Mouse (Mus musculus): Measurements from ENCODE around the gene Tmem35b. TPM values are rescaled to one million over a fixed set of nuclear protein-coding genes. Genes with fewer than 3 reads are reported as not detected.

Tmem35b gene
- polyA plus RNA-seq, 1 experiment from 2014 or later = 15.5 TPM

DNA sequence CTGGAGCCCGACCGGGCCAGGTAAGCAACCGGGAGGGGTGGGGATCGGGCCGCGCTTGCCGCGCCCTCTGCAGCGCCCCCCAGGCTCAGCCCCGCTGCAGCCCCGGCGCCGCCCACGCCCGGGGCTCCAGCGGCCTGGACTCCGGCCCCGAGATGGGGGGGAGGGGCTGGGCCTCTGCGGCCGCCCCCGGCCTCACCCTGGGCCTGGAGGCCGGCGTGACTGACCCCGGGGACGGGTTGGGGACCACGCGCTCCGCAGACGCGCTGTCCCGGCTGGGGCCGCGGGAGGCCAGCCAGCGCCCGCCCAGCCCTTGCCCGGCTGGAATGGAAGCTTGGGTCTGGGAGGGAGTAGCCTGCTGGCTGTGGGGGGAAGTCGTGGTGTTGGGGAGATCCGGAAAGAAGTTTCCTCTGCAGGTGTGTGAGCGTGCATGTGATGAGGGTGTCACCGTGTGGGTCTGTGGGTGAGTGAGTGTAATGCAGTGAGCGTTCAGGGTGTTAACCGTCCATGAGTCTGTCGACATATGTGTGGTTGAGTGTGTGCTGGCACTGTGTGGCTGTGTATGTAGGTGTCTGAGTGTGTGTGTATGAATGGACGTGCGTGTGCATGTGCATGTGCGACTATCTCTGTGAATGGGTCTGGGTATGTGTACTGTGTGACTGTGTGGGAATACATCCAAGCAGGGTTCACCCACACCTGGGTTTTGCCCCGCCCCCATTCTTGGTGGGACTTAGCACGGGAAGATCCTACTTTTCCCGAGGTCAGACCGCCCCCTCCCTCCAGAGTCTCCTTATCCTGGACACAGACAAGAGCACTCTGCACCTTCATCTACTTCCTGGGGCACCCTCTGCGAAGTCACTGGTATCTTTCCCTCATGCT, 46.1 kb downstream of the Tmem35b start:
- Histone ChIP-seq H3K4me2 (peak overlapping the region; percentile 98), H3K27me3 (peaks cover 73% of the 10 kb centered on the region), H3K9ac (peak overlapping the region; percentile 81), H3K9me3 (no peaks in the 10 kb centered on the region), H3K36me3 (replicated peaks) (no peaks in the 10 kb centered on the region), H3K4me3 (replicated peaks) (peak overlapping the region; percentile 75), H3K4me1 (peaks cover 46% of the 10 kb centered on the region), H3K27ac (peak overlapping the region; percentile 59)
- peak; percentile 53 for ATAC-seq (ENCODE audit: low FRiP score)
- 2% methylated on average over 47 of the region's 51 CpGs for WGBS

DNA sequence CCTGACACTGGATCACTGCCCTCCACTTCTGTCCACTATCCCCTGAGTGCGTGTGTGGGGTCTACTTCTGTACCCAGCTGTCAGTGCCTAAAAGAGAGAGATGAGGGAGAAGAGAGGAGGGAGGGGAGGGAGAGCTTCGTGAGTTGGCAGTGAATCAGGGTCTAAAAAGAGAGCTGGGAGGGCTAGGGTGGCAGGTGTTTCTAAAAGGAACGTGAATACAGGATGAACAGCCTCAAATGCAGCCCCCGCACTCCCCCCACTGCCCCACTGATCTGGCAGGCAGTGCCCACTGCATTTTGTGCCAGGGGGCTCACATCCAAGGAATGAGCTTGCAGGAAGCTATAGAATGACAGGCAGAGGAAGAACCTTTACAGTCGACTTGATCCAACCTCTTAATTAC, 47.4 kb downstream of the Tmem35b start:
- Histone ChIP-seq H3K27me3 (peaks cover 80% of the 10 kb centered on the region), H3K27ac (no peak overlapping the region), H3K4me2 (no peak overlapping the region)

DNA sequence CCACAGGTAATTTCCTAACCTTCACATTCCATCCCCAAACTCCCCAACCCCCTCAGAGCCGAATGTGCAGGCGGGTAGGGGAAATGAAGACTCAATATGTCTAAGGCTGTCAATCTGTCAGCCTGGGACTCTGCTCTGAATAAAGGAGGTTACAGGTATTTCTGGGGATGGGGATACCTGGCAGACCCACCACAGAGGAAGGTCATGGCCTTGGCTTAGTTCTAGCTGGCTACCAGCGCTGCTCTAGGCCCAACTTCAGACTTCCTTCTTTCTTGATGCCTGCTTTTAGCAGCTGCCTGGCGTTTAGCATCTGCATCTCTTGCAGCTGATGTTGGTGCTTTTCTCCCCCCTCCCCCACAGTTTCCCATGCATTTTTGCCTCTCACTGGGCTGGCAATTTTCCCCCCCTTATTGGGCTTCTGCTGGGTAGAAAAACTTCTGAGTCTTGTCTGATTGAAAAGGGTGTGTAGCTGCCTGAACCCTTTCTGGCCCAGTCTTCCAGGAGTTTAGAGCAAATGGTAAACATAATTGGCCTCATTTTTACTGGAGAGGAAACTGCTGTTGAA, 47.9 kb downstream of the Tmem35b start:
- peaks cover 80% of the 10 kb centered on the region for H3K27me3 ChIP-seq

More for the DNA sequence above, 47.4 kb downstream of the Tmem35b start:
- 39% methylated on average over 5 of the region's 5 CpGs for WGBS
- ATAC-seq (ENCODE audit: low FRiP score) = no peak
- Histone ChIP-seq H3K4me3 (replicated peaks) (no peak overlapping the region), H3K9me3 (no peaks in the 10 kb centered on the region), H3K9ac (no peak overlapping the region), H3K4me1 (peaks cover 46% of the 10 kb centered on the region), H3K36me3 (replicated peaks) (no peaks in the 10 kb centered on the region)

GRCm38 (mm10) chr4:127172119-127172518, 48.6 kb downstream of the Tmem35b start:
- H3K4me1 ChIP-seq = peaks cover 46% of the 10 kb centered on the region
- H3K9me3 ChIP-seq = no peaks in the 10 kb centered on the region
- peaks cover 74% of the 10 kb centered on the region for H3K27me3 ChIP-seq
- H3K4me3 ChIP-seq (replicated peaks) = no peak overlapping the region
- no peak overlapping the region for H3K4me2 ChIP-seq
- WGBS = 16% methylated on average over 7 of the region's 7 CpGs
- no peaks in the 10 kb centered on the region for H3K36me3 ChIP-seq (replicated peaks)
- H3K9ac ChIP-seq = no peak overlapping the region
- no peak for ATAC-seq (ENCODE audit: low FRiP score)
- H3K27ac ChIP-seq = no peak overlapping the region

More for the DNA sequence above, 47.9 kb downstream of the Tmem35b start:
- no peak overlapping the region for H3K4me2 ChIP-seq
- no peak overlapping the region for H3K27ac ChIP-seq
- H3K4me1 ChIP-seq = peaks cover 46% of the 10 kb centered on the region
- H3K4me3 ChIP-seq (replicated peaks) = no peak overlapping the region
- 52% methylated on average over 4 of the region's 4 CpGs for WGBS
- ATAC-seq (ENCODE audit: low FRiP score) = no peak
- H3K36me3 ChIP-seq (replicated peaks) = no peaks in the 10 kb centered on the region
- H3K9me3 ChIP-seq = no peaks in the 10 kb centered on the region
- H3K9ac ChIP-seq = no peak overlapping the region

DNA sequence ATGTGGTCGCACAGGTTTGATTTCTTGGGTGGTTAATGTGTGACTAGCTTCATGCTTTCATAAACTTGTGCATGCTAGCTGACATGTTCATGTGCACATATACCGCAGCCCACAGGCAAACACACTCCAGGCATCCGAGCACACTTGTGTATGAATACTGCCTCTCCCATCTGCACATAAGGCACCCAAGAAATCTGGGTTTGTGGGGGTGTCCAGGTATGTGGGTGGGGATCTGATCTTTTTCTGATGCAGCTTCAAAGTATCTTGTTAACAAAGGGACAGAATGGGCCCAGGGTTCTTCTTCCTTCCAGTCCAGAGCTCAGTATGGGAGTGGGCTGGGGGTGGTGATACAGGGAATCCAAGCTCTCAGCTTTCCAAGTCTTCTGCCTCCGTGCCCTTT, 49.1 kb downstream of the Tmem35b start:
- Histone ChIP-seq H3K27me3 (peaks cover 70% of the 10 kb centered on the region), H3K9me3 (no peaks in the 10 kb centered on the region), H3K4me1 (peaks cover 46% of the 10 kb centered on the region), H3K27ac (no peak overlapping the region), H3K36me3 (replicated peaks) (no peaks in the 10 kb centered on the region), H3K4me3 (replicated peaks) (no peak overlapping the region), H3K9ac (no peak overlapping the region), H3K4me2 (no peak overlapping the region)
- ATAC-seq (ENCODE audit: low FRiP score) = no peak
- WGBS = 66% methylated on average over 4 of the region's 4 CpGs

- Histone ChIP-seq H3K4me2 (no peak overlapping the region), H3K27me3 (peaks cover 63% of the 10 kb centered on the region), H3K36me3 (replicated peaks) (no peaks in the 10 kb centered on the region), H3K4me3 (replicated peaks) (no peak overlapping the region), H3K9me3 (no peaks in the 10 kb centered on the region), H3K9ac (no peak overlapping the region), H3K27ac (no peak overlapping the region), H3K4me1 (peaks cover 38% of the 10 kb centered on the region)
- no peak for ATAC-seq (ENCODE audit: low FRiP score)
- WGBS = 3% methylated on average over 8 of the region's 8 CpGs
These were observed 50.0 kb downstream of the Tmem35b start for GRCm38 (mm10) chr4:127173461-127173860.

DNA sequence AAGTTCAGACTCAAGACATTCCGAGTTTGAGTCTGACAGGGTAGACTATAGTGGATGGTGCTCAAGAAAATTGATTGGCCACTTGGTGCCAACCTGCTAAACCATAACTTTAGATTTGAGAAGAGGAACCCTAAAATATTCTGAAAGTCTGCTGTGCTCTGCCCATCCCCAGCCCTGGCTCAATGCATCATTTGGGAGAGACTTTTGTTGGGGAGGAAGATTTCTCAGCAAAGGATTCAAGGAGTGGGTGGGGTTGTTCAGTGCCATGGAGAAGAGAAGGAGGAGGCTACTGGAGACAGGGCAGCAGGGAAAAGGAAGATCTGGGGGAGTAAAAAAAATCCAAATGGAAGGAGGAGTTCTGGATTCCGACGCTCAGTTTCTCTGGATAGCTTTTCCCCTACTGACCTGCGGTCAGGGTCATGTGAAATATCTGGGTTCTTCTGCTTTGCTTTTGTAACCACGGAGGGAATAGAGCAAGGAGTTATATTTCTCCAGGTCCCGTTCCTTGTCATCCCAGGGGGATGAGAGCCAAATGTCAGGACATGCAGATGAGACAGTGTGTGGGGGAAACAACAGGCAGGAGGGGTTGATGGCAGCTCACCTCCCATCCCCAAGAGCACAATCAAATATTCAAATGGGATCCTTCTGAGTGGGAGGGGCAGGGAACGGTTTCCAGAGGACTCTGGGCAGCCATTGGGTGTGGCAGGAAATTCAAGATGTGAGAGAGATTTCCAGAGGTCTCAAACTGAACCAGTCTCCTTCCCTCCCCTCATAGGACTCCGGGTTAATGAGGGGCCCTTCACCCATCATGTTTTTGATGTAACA, 50.8 kb downstream of the Tmem35b start:
- peaks cover 65% of the 10 kb centered on the region for H3K27me3 ChIP-seq
- H3K36me3 ChIP-seq (replicated peaks) = no peaks in the 10 kb centered on the region
- H3K9ac ChIP-seq = no peak overlapping the region
- H3K4me1 ChIP-seq = peaks cover 40% of the 10 kb centered on the region
- no peak overlapping the region for H3K4me2 ChIP-seq
- no peak overlapping the region for H3K4me3 ChIP-seq (replicated peaks)
- no peak for ATAC-seq (ENCODE audit: low FRiP score)
- H3K27ac ChIP-seq = no peak overlapping the region
- H3K9me3 ChIP-seq = no peaks in the 10 kb centered on the region
- 60% methylated on average over 8 of the region's 8 CpGs for WGBS

DNA sequence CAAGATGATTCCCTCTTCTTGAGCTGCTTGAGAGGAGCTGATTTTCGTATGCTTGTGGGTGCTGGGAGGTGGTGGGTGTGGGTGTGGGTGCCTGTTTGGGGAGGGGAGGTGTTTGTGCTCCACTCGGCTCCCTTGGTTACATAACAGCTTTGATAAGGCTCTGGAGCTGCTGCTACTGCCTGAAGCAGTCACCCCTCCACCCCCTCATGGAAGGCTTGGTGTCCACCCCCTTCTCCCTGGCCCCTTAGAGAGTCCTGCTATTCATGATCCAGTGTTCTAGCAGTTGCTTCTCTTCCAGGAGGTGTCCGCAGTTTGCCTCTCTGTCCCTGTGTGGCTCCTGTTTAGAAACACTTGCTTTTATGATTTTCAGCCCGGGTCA, 51.4 kb downstream of the Tmem35b start:
- no peaks in the 10 kb centered on the region for H3K9me3 ChIP-seq
- no peak overlapping the region for H3K4me3 ChIP-seq (replicated peaks)
- peaks cover 65% of the 10 kb centered on the region for H3K27me3 ChIP-seq
- H3K4me2 ChIP-seq = no peak overlapping the region
- no peak for ATAC-seq (ENCODE audit: low FRiP score)
- no peaks in the 10 kb centered on the region for H3K36me3 ChIP-seq (replicated peaks)
- no peak overlapping the region for H3K27ac ChIP-seq
- WGBS = 71% methylated on average over 4 of the region's 4 CpGs
- no peak overlapping the region for H3K9ac ChIP-seq
- peaks cover 40% of the 10 kb centered on the region for H3K4me1 ChIP-seq

GRCm38 (mm10) chr4:127177961-127178360, 54.5 kb downstream of the Tmem35b start:
- 86% methylated on average over 11 of the region's 11 CpGs for WGBS
- Histone ChIP-seq H3K27me3 (peaks cover 41% of the 10 kb centered on the region), H3K4me1 (peaks cover 19% of the 10 kb centered on the region), H3K9ac (no peak overlapping the region), H3K9me3 (no peaks in the 10 kb centered on the region), H3K4me2 (no peak overlapping the region), H3K4me3 (replicated peaks) (no peak overlapping the region), H3K27ac (no peak overlapping the region), H3K36me3 (replicated peaks) (no peaks in the 10 kb centered on the region)
- ATAC-seq (ENCODE audit: low FRiP score) = no peak

DNA sequence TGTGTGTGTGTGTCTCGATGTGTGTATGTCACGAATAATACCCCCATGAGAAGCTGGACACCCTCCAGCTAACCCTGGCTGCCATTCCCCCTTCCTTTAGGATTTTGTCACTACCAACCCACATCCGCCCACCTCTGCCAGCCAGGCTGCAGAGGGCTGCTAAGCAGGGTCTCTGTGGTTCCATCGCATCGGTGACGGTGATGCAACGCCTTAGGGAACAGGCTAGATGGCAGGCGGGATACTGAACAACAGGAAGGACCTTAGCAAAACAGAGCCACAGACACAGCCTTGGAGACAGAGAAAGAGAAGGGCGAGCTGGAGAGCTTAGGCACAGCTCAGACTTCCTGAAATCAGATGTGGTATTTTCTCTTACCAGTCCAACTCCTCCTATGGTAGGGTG, 55.2 kb downstream of the Tmem35b start:
- Histone ChIP-seq H3K4me2 (no peak overlapping the region), H3K4me1 (peaks cover 14% of the 10 kb centered on the region), H3K27ac (no peak overlapping the region), H3K27me3 (peaks cover 34% of the 10 kb centered on the region), H3K36me3 (replicated peaks) (no peaks in the 10 kb centered on the region), H3K9ac (no peak overlapping the region), H3K9me3 (no peaks in the 10 kb centered on the region), H3K4me3 (replicated peaks) (no peak overlapping the region)
- ATAC-seq (ENCODE audit: low FRiP score) = no peak
- 56% methylated on average over 9 of the region's 9 CpGs for WGBS

Data from forebrain, embryonic 12.5 days (tissue).